Mouse (Mus musculus) stomach, postnatal 0 days (tissue): ENCODE measurements at regions not wholly inside any gene's neighbourhood (a gene's known extent, or its start where the extent isn't known, plus 50 kb on each side); places are given as distances from the start of the nearest gene placed in this dataset.
A peak's percentile ranks its signal among the peaks of the same experiment; 100 is the strongest.

Experiments used
- ATAC-seq: fragments of 200-750 bp; cut with Nextera tagmentation; 2 replicates; pipeline ENCODE4 v1.8.0; 2017; ENCODE audit not compliant: low FRiP score, low TSS enrichment
- DNase-seq: peaks from one replicate; pipeline ENCODE4 v3.0.0-alpha.2; 2016; ENCODE audit warnings: low spot score
- H3K27ac ChIP-seq: fragments of 300-500 bp; sonication (generic); replicated peaks from 2 replicates; pipeline ENCODE4 v1.5.1; 2014; ENCODE audit warnings: mild to moderate bottlenecking, control low read depth
- H3K27me3 ChIP-seq: fragments of 300-500 bp; sonication (generic); 2 replicates; pipeline ENCODE4 v1.6.1; 2014; ENCODE audit warnings: low read length; ENCODE audit not compliant: control insufficient read depth, insufficient read depth
- H3K36me3 ChIP-seq: fragments of 300-500 bp; sonication (generic); 2 replicates; pipeline ENCODE4 v1.6.1; 2014; ENCODE audit warnings: low read length, mixed read lengths; ENCODE audit not compliant: control insufficient read depth, insufficient read depth
- H3K4me1 ChIP-seq: fragments of 300-500 bp; sonication (generic); replicated peaks from 2 replicates; pipeline ENCODE4 v1.6.1; 2014; ENCODE audit warnings: antibody characterized with exemption; ENCODE audit not compliant: control insufficient read depth, insufficient read depth
- H3K4me2 ChIP-seq: fragments of 300-500 bp; sonication (generic); replicated peaks from 2 replicates; pipeline ENCODE4 v1.6.1; 2014; ENCODE audit warnings: low read depth, mild to moderate bottlenecking, control low read depth, moderate library complexity
- H3K4me3 ChIP-seq: fragments of 300-500 bp; sonication (generic); 2 replicates; pipeline ENCODE4 v1.5.1; 2014; ENCODE audit warnings: low read depth, low read length, control low read depth
- H3K9ac ChIP-seq: fragments of 300-500 bp; sonication (generic); 2 replicates; pipeline ENCODE4 v1.6.1; 2014; ENCODE audit warnings: mild to moderate bottlenecking, low read length, control low read depth, mixed read lengths
- H3K9me3 ChIP-seq: fragments of 300-500 bp; sonication (generic); 2 replicates; pipeline ENCODE4 v1.6.1; 2016; ENCODE audit warnings: low read length; ENCODE audit not compliant: control insufficient read depth
- CTCF ChIP-seq: IDR thresholded peaks from 2 replicates; pipeline ENCODE4 v1.5.1; 2016; ENCODE audit warnings: antibody characterized with exemption, low read depth, mild to moderate bottlenecking, moderate library complexity
- EP300 ChIP-seq: optimal IDR thresholded peaks from 2 replicates; pipeline ENCODE3; 2016; ENCODE audit warnings: antibody characterized with exemption
- WGBS: fragments of 180-500 bp; shearing (Covaris S2); extraction: QIAGEN DNeasy Blood & Tissue Kit; methylation state at CpG from one replicate; pipeline ENCODE4 v1.1.7; 2014; 5-methylcytosine and 5-hydroxymethylcytosine counted together

GRCm38 (mm10) chr11:6773951-6774350, 63.5 kb downstream of the Gm11983 start:
- no peak for ATAC-seq

GRCm38 (mm10) chr11:6773364-6773763, 64.1 kb downstream of the Gm11983 start:
- no peak overlapping the region for H3K27ac ChIP-seq
- DNase-seq, result no peak
- H3K36me3 ChIP-seq, result no peaks in the 10 kb centered on the region
- no peaks in the 10 kb centered on the region for H3K4me1 ChIP-seq
- no peak for ATAC-seq
- H3K27me3 ChIP-seq, result no peaks in the 10 kb centered on the region
- H3K4me2 ChIP-seq, result no peak overlapping the region
- H3K4me3 ChIP-seq, result no peak overlapping the region
- no peak overlapping the region for H3K9ac ChIP-seq
- TF ChIP-seq EP300, result no peak
- no peaks in the 10 kb centered on the region for H3K9me3 ChIP-seq
- WGBS, result 6% methylated on average over 1 of the region's 1 CpGs

More at GRCm38 (mm10) chr11:6773951-6774350, 63.5 kb downstream of the Gm11983 start:
- Histone ChIP-seq H3K36me3 (no peaks in the 10 kb centered on the region), H3K4me1 (no peaks in the 10 kb centered on the region), H3K9ac (no peak overlapping the region), H3K9me3 (no peaks in the 10 kb centered on the region), H3K27ac (no peak overlapping the region), H3K4me2 (no peak overlapping the region), H3K27me3 (no peaks in the 10 kb centered on the region), H3K4me3 (no peak overlapping the region)
- no peak for TF ChIP-seq EP300
- no peak for TF ChIP-seq CTCF
- DNase-seq, result no peak
- 69% methylated on average over 5 of the region's 5 CpGs for WGBS

GRCm38 (mm10) chr11:6769437-6769765, 68.1 kb downstream of the Gm11983 start:
- H3K27me3 ChIP-seq, result no peaks in the 10 kb centered on the region
- no peak overlapping the region for H3K4me2 ChIP-seq
- H3K4me3 ChIP-seq, result no peak overlapping the region
- no peaks in the 10 kb centered on the region for H3K36me3 ChIP-seq
- H3K9ac ChIP-seq, result no peak overlapping the region
- WGBS, result 84% methylated on average over 7 of the region's 7 CpGs
- no peaks in the 10 kb centered on the region for H3K4me1 ChIP-seq
- ATAC-seq (no peak), DNase-seq (no peak)
- TF ChIP-seq EP300 (no peak), CTCF (no peak)
- no peak overlapping the region for H3K27ac ChIP-seq
- H3K9me3 ChIP-seq, result no peaks in the 10 kb centered on the region

- TF ChIP-seq EP300, result no peak
- TF ChIP-seq CTCF, result peak; percentile 98
- no peaks in the 10 kb centered on the region for H3K36me3 ChIP-seq
- ATAC-seq, result peak; percentile 68; the same call in 1 of the 2 replicates
These were observed 68.6 kb downstream of the Gm11983 start for GRCm38 (mm10) chr11:6768599-6769436.

GRCm38 (mm10) chr11:6766725-6767124, 70.7 kb downstream of the Gm11983 start:
- Histone ChIP-seq H3K27ac (no peak overlapping the region), H3K27me3 (no peaks in the 10 kb centered on the region), H3K4me2 (no peak overlapping the region), H3K4me1 (no peaks in the 10 kb centered on the region), H3K9me3 (no peaks in the 10 kb centered on the region), H3K4me3 (no peak overlapping the region), H3K36me3 (no peaks in the 10 kb centered on the region), H3K9ac (no peak overlapping the region)
- TF ChIP-seq EP300, result no peak
- TF ChIP-seq CTCF, result no peak
- 66% methylated on average over 7 of the region's 7 CpGs for WGBS
- ATAC-seq (no peak), DNase-seq (no peak)

More at GRCm38 (mm10) chr11:6768599-6769436, 68.6 kb downstream of the Gm11983 start:
- WGBS, result 49% methylated on average over 22 of the region's 22 CpGs
- no peak overlapping the region for H3K9ac ChIP-seq
- peak; percentile 69 for DNase-seq
- no peak overlapping the region for H3K4me3 ChIP-seq
- no peaks in the 10 kb centered on the region for H3K27me3 ChIP-seq
- H3K9me3 ChIP-seq, result no peaks in the 10 kb centered on the region
- no peak overlapping the region for H3K27ac ChIP-seq
- H3K4me1 ChIP-seq, result no peaks in the 10 kb centered on the region
- H3K4me2 ChIP-seq, result no peak overlapping the region

GRCm38 (mm10) chr11:6765333-6765957, 72.0 kb downstream of the Gm11983 start:
- no peak overlapping the region for H3K27ac ChIP-seq

More at GRCm38 (mm10) chr11:6765333-6765957, 72.0 kb downstream of the Gm11983 start:
- no peak for TF ChIP-seq CTCF
- TF ChIP-seq EP300, result no peak
- H3K27me3 ChIP-seq, result no peaks in the 10 kb centered on the region
- no peak overlapping the region for H3K9ac ChIP-seq
- DNase-seq (no peak), ATAC-seq (no peak)
- H3K4me1 ChIP-seq, result no peaks in the 10 kb centered on the region
- no peak overlapping the region for H3K4me2 ChIP-seq
- H3K36me3 ChIP-seq, result no peaks in the 10 kb centered on the region
- 81% methylated on average over 5 of the region's 5 CpGs for WGBS
- H3K9me3 ChIP-seq, result no peaks in the 10 kb centered on the region
- no peak overlapping the region for H3K4me3 ChIP-seq
